Mouse (Mus musculus) yolk sac, embryonic 10.5 days (tissue): ENCODE data around the gene Boc.
"Not testable (repeated sequence)": the region's sequence is repeated elsewhere in the genome, so short reads cannot be mapped to it uniquely, and the experiment has no call there.

Experiments
- DNase-seq: peaks from one replicate; pipeline ENCODE4 v3.0.0-alpha.2; 2017; ENCODE audit warnings: low spot score

Gene Boc

GRCm38 (mm10) chr16:44491051-44491450, 67.6 kb downstream of the Boc start:
- no peak for DNase-seq

DNA sequence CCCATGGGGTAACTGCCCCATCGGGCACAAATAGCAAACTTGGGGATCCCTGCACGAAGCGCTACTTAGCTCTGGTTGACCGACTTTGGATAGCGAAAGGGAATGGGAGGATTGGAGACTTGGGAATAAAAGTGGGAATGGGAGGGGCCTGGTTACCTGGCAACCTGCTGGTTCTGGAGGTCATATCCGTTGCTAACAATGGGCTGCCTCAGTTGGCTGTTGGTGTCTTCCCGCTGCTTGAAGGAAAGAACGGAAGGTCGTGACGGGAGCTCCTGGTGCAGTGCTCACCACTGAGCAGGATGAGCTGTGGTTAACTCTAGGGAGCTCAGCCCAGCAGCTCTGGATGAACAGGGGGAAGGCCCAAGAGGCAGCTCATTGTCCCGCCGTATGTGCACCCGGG, 71.5 kb downstream of the Boc start:
- DNase-seq, result no peak

- DNase-seq, result no peak
Measured at GRCm38 (mm10) chr16:44486612-44487011, 72.1 kb downstream of the Boc start.

DNA sequence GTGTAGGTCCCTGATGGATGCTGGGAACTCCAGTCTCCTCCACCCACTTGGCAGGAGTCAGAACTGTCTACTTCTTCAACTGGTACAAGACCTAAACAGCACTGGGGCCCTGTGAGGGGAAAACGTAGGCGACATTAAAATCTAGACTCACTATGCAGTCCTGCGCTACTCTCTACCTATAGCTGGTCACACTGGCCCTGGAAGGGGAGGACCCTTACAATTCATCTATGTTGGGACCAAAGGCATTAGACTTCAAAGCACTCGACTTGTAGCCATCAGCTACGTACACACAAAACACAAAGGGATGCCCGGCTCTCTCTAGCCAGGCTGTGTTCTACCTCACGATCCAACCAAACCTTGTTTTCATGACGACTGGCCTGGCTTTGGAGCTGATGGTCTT, 73.0 kb downstream of the Boc start:
- no peak for DNase-seq

GRCm38 (mm10) chr16:44484831-44485230, 73.9 kb downstream of the Boc start:
- DNase-seq, result no peak

DNA sequence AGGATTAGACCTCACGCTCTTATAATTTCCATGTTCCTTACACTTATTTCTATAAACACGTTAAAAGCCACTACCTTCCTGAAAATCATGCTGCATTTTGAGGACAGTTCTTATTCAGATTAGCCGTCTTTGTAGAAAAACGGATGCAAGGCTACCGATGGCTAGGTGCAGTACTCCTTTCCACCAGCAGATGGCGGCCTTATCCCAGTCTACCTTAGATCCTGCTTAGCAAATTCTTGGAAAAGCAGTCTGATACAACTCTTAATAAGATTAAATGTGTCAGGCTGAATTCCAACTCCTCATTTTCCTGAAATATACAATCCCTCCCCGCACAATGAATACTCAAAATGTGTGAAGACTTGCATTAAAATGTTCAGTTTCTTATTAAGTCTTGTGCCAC, 74.6 kb downstream of the Boc start:
- peak; percentile 48 for DNase-seq

- DNase-seq, result no peak
Measured at GRCm38 (mm10) chr16:44481599-44482593, 76.8 kb downstream of the Boc start.

- DNase-seq, result no peak
Measured at GRCm38 (mm10) chr16:44480616-44481015, 78.1 kb downstream of the Boc start.

DNA sequence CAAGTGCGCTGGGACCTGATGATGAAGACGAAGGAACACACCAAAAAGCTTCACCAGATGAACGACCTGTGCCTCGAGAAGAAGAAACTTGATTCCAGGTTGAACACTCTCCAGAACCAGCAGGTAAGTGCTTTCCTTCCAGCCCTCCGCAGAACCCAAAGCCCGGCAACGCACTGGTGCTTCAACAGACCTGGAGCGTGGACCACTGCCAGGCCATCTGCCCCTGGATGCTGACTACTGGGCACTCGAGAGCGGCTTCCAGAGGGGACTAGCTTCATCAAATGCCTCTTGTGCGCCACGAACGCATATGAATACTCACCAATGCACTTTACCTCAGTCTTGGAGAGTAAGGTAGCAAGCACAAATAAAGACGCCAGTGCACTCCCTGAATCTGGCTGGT, 78.8 kb downstream of the Boc start:
- no peak for DNase-seq

DNA sequence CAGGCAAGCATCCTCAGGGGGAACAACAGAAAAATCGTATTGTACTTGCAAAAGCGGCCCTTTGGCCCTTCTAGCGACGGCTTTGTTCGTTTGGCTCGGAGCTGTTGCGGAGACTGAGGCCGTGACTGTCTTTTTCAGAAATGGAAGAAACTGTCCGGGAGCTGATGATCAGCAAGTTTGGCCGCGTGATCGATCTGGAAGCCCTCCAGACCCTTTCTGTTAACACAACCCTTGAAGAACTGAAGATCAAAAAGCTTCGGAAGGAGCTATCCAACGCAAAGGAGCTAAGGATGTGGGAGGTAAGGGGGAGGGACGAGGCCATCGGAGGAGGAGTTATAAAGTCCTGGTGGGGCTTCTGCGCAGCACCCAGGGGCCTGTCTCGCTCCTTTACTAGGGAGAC, 79.9 kb downstream of the Boc start:
- no peak for DNase-seq

DNA sequence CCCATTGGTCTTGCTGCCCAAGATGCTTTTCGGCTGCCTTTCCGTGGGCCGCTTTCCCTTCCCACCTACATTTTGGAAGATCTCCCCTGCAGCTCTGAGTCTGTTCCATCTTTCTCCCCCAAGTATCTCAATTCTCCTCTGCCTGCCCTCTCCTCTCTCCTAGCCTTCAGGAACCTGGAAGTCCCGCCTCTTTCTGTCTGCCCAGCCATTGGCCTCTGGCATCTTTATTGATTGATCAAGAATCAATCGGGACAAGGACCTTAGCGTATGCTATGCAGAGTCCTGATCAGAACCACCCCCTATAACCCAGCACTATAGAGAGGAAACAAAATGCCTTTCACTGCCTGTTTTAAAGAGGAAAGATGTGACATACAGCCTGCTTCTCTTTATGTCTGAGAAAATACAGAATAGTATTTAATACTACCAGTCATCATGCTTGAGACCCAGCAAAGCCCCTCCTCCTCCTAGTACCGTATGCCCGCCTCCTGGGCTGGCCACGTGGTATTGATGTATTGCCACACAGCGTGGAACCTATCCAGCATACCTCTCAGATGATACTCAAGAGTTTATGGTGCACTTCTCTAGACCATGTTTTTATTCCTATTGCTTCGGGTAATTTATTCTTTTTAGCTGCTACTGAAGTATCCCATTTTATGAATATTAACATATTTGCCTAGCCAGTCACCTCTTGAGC, 82.9 kb downstream of the Boc start:
- no peak for DNase-seq

DNA sequence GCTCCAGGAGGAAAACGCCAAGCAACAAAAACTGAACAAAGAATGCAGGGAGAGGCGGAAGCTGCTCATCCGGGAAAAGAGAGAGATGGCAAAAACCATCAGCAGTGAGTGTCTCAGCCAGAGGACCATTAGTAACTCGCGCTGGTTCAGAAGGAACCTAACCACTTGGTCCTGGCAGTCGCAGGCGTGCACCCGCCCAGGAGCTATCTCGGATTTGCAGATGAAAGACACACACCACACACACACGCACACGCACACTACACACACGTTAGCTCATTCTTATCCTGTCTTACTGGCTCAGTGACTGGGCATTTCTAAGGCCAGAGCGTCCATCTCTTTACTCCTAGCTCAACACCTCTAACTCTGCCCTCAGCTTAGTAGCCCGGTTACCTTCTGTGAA, 83.4 kb downstream of the Boc start:
- no peak for DNase-seq

- no peak for DNase-seq
Measured at GRCm38 (mm10) chr16:44460922-44461321, 97.8 kb downstream of the Boc start.

DNA sequence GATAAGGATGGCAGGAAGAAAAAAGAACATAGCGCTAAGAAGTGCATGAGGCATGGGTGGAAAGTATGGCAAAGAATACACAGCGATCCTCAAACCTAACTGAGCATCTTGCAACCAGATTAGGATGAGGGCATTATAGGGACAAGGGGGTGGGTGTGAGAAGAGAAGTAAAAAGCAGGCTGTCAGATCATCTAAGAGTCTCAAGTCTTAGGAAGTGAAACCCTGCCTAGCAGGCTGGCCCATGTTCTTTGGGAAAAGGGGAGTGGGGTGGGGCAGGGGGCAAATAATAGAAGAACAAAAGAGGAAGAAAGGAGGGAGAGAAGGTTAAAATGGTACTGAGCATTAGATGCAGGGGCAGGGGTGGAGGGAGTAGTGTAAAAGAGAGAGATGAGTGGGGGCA, 99.9 kb downstream of the Boc start:
- no peak for DNase-seq

DNA sequence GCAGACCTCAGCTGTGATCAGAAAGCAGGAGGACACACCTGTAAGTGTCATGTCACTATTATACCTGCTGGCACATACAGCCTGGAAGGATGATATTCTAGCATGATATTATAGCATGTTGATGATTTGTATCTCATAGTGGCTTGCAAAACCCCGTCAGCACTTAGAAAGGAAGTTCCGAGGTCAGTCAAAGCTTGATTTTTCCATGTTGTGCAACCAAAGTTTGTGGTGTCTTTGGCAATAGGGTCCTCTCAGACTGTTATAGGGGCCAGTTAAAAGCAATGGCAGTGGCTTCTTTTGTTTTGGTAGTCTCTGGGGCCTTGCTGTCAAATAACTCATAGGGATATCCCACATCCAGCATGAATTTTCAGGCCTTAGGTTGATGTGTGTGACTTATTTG, 100.8 kb downstream of the Boc start:
- no peak for DNase-seq

DNA sequence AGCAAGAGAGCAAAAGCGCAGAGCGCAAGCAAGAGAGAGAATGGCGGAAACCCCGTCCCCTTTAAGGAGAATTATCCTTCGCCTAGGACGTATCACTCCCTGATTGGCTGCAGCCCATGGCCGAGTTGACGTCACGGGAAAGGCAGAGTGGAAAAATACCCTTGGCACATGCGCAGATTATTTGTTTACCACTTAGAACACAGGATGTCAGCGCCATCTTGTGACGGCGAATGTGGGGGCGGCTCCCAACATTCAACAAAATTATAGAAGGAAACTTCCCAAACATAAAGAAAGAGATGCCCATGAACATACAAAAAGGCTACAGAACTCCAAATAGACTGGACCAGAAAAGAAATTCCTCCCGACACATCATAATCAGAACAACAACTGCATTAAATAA, 116.8 kb downstream of the Boc start:
- DNase-seq, result not testable (repeated sequence)

DNA sequence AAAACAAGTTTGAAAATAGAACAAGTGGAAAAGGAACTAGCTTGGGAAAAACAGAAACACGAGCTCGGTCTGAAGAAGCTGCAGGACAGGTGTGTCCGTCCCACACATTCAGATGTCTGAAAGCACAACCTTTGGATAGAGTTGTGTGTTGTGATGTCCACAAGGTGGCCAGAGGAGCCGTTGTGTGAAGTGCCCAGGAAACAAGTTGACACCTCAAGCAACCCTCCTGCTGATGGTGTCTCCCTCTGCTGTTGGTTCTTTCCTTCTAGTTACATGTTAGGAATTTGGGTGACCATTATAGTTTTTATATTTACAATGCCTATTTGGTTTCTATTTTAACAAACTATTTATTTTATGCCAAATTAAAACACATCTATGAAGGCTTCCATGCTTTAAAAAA, 123.2 kb downstream of the Boc start:
- DNase-seq, result no peak
